Mouse (Mus musculus): ENCODE results near the gene Bmp2.

- TF ChIP-seq CTCF (IDR thresholded peaks at IDR 0.05; ENCODE audit: low read depth) (no peak), EP300 (optimal IDR thresholded peaks at IDR 0.05) (no peak)
These were observed 16.5 kb upstream of the Bmp2 start for GRCm38 (mm10) chr2:133535481-133535880.
